Mouse (Mus musculus) megakaryocyte, adult 5-6 weeks (primary cell): ENCODE data around the gene Snd1. TPM values are rescaled to one million over a fixed set of nuclear protein-coding genes. Genes with fewer than 3 reads are reported as not detected.
A peak's percentile ranks its signal among the peaks of the same experiment; 100 is the strongest.
"Not testable (repeated sequence)": the region's sequence is repeated elsewhere in the genome, so short reads cannot be mapped to it uniquely, and the experiment has no call there.

Experiments used
- ATAC-seq: 2 replicates; pipeline ENCODE4 v1.8.0; 2016; ENCODE audit warnings: mild to moderate bottlenecking, inconsistent platforms; ENCODE audit not compliant: poor library complexity, severe bottlenecking
- total RNA-seq, 2 experiments: library from RNA; stranded (forward) in 1 of 2; stranded (reverse) in 1 of 2; fragments of 153-499, 151-499 nt in 1 of 2; fragments of 221-1000, 200-1000 nt in 1 of 2; gene quantifications; 2 replicates each; pipeline versions ENCODE4 v1.2.3 to v1.2.4; 2015 to 2017

Snd1 gene
- total RNA-seq, 2 experiments from 2014 or later: 46.7 to 76.9 TPM

DNA sequence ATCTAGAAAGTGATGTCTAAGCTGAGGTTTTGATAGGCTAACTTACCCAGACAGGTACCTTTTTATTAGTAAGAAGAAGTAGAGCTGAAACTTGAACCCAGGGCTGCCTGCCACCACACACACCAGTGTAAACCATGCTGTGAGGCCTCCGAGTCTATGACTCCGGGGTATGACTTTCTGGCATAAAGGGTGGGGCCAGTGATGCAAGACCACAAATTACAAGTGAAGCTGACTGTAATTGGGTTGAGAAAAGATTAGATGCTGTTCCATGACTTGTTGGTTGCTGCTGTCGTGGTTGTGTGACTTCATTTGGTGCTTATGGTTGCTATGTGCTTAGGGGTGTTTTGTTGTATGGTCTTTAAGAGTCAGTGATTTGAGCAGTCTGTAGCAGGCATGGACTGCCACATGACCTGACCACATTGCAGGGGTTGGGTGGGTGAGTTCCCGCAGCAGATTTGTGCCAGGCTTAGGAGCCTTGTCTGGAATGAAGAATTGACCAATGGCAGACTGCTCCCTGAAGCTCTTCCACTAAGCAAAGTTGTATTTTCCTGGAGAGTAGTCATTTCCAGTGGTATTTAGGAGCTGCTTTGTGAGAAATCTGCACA lies 7.9 kb downstream of the Snd1 start:
- ATAC-seq: no peak

GRCm38 (mm10) chr6:28486008-28486407 lies 11.1 kb downstream of the Snd1 start:
- ATAC-seq: no peak

DNA sequence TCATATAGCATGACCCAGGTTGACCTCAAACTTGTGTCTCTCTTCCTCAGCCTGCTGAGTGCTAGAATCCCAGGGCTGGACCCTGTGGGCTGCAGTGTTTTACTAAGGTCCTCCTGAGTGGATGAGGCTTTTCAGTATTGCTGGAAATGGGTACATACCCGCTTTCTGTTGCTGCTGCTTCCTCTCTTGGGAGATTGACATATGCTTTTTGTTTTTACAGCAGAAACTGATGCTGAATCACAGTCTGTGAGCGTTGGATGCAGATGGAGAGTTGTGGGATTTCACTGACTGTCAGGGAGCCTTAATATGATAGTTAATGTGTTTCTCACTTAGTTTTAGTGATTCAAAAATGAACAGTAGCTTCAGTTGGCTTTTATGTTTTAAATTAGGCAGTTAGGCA lies 11.5 kb downstream of the Snd1 start:
- peak; percentile 20; the same call in 1 of the 2 replicates for ATAC-seq

GRCm38 (mm10) chr6:28486905-28487304 lies 12.0 kb downstream of the Snd1 start:
- ATAC-seq: peak; percentile 19; the same call in 1 of the 2 replicates

DNA sequence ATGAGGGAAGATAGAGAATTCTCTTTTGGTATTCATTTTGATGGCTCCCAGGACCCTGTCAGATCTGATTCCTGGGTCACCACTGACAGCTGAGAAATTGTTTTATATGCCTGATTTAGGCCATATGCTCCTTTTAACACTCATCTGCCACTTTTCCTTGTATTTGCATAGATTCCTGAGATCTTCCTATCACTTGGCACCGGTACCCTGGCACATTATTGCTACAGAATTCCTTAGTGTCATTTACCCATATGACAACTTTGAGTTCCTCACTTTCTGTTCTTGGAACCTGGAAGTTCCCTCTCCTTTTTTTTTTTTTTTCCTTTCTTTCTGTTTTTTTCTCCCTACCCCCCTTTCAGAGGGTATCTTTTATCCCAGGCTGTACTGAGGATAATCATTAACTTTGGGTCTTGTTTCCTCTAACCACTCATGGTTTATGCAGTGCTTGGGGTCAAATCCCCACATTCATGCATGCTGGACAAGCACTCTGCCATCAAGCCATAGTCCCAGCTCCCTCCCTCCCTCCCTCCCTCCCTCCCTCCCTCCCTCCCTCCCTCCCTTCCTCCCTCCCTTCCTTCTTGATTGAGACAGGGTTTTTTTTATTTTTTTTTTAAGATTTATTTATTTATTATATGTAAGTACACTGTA lies 13.4 kb downstream of the Snd1 start:
- no peak for ATAC-seq

- ATAC-seq: peak; percentile 38; the same call in 1 of the 2 replicates
These were observed 15.7 kb downstream of the Snd1 start for GRCm38 (mm10) chr6:28490612-28491011.

DNA sequence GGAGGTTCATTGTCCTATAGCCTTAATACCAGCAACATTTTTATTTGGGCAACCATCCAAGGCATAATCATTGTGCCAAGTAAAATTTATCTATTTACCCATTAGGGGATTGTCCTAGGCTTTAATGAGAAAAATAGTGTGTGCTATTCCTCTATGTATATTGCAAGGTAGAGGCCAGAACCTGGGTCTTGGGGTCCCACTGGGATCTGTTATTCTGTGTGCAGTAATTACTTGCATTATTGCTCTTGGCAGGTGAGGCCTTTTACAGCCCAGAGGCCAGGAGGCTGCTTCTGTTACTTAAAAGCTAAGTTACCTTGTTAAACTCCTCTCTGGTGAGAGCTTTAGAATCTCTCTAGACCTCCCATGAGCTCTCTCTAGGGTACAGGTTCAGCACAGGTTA lies 16.3 kb downstream of the Snd1 start:
- ATAC-seq: no peak

DNA sequence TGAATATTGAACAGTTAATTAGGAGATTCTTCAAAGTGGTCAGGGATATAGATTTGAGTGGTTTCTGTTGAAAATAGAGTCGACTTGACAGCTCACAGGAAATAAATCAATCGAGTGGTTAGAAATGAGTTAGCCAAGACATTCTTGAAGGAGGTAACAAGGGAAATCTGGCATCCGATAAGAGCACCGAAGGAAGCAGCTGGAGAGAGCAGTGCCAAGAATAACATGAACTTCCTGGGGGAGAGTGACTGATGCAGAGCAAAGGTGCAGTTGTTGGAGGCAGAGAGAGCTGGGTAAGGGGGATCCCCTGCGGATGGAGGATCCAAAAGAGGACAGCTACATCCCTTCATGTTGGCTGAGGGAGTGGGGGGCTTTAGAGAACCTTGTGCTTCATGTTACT lies 22.9 kb downstream of the Snd1 start:
- no peak for ATAC-seq

- ATAC-seq: no peak
These were observed 27.6 kb downstream of the Snd1 start for GRCm38 (mm10) chr6:28502576-28502975.

GRCm38 (mm10) chr6:28503148-28503547 lies 28.2 kb downstream of the Snd1 start:
- ATAC-seq: no peak

DNA sequence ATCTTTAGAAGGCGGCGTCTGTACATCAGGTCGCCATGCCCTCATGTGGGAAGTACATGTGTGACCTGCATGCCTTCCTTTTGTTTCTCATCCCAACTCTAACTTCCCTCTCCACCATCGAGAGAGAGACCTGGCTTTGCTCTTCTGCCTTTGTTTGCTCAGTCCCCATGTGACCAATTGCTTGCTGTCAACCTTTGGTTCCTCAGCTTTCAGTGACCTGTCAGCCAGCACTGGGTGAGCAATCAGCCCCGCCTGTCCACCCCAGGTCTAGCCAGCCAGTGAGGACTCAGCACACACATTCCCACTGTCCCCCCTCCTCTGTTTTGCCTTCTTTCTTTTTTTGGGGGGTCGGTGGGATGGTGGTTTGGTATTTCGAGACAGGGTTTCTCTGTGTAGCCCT lies 29.7 kb downstream of the Snd1 start:
- no peak for ATAC-seq

GRCm38 (mm10) chr6:28507759-28508158 lies 32.8 kb downstream of the Snd1 start:
- ATAC-seq: no peak

GRCm38 (mm10) chr6:28514195-28514594 lies 39.3 kb downstream of the Snd1 start:
- ATAC-seq: no peak

- no peak for ATAC-seq
These were observed 40.0 kb downstream of the Snd1 start for GRCm38 (mm10) chr6:28514830-28515350.

DNA sequence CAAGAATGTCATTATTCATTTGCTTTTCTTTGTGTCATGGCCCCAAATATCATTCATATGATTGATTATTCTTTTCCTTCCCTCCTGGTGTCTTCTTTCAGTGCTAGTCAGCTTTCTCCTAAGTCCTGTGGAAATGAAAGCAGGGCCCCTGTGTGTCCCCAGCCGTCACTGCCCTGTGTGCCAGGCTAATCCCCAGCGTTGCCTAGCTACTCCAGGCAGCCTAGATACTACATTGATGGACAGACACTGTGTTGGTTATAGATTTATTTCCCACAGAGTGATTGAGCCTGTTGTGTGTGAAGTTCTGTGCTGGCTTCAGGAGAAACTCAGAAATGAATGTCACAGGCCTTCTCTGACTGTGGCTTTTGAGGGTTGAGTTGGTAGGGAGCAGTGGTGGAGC lies 41.7 kb downstream of the Snd1 start:
- ATAC-seq: no peak

GRCm38 (mm10) chr6:28517050-28517449 lies 42.1 kb downstream of the Snd1 start:
- no peak for ATAC-seq

- no peak for ATAC-seq
These were observed 44.5 kb downstream of the Snd1 start for GRCm38 (mm10) chr6:28519426-28519825.

DNA sequence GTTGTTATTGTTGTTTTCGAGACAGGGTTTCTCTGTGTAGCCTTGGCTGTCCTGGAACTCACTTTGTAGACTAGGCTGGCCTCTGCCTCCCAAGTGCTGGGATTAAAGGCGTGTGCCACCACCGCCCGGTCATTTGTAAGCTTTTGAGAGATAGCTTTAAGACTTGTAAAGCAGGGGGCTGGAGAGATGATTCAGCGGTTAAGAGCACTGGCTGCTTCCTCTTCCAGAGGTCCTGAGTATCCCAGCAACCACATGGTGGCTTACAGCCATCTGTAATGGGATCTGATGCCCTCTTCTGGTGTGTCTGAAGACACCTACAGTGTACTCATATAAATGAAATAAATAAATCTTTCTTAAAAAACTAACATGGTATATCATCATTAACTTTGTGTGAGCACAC lies 45.8 kb downstream of the Snd1 start:
- ATAC-seq: not testable (repeated sequence)

DNA sequence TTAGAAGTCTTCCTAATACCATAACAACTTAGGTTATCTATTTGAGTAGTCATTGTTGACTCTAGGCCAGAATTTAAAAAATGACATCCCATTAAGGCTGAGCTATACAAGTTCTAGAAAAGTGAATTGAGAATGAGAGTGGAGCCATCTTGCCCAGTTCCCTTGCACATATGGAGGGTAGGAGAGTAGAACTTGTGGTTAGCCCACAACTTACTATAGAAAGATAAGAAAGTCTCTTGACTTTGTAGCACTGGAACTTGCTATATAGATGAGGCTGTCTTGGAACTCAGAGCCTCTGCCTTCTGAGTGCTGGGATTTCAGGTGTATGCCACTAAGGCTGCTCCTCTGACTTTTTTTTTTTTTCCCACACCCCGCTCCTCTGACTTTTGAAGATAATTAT lies 46.5 kb downstream of the Snd1 start:
- no peak for ATAC-seq

DNA sequence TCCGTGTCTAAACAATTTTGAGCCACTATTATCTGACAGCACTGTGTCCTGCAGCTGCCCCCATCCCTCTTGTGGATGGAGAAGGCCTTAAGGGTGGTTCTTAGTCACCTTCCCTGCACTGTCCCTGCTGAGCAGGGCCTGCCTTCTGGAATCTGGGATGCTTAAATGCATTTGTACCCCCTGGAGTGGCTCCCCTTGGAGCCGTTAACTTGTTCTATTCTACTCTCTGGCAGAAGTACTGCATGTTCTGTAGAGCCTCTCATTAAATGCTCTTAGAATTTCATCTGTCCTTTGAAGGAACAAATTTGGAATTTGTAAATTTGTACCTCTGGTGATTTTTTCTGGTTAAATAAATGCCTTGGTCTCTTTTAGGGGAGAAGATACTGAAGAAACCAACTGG lies 50.6 kb downstream of the Snd1 start:
- no peak for ATAC-seq

GRCm38 (mm10) chr6:28527459-28527858 lies 52.5 kb downstream of the Snd1 start:
- no peak for ATAC-seq

- ATAC-seq: no peak
These were observed 53.3 kb downstream of the Snd1 start for GRCm38 (mm10) chr6:28528208-28528607.

DNA sequence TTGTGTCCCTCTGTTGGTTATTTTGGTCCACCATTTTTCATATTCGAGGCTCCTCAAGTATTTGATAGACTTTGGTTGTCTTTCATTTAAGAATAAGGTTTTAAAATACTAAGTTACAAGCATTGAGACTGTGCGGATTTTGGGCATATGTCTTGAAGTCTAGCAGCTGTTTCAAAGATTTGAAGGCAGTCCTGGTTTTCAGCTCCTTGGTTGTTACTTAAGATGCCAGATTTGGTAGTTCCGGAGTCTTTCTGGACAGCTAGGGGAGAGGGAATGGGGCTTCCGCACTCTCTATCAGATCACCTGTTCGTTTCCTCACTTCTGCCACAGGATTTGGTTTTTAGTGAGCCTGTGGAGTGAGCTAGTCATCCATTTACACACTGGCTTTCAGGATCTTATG lies 61.5 kb downstream of the Snd1 start:
- ATAC-seq: no peak
